Mouse (Mus musculus): ENCODE results near the gene Barhl2.

Barhl2 gene

GRCm38 (mm10) chr5:106415734-106416133 is 42.2 kb downstream of the Barhl2 start:
- DNase-seq (ENCODE audit: low read depth): no peak

DNA sequence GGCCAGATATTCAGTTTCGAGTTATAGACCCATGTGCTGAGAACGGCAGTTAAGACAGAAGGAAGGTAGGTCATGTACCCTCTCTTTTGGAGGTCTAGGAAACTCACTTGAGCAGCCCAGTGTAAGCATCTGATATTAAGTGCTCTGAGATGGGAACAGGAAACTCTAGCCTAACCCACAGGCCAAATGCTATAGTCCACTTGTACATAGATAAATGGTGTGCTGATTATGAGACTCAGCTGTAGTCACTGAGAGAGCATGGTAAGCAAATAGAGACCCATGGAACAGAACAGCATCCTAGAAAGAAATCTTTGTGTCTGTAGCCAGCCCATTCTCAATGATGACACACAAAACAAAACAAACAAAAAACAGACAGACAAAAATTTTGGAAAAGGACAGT is 55.2 kb downstream of the Barhl2 start:
- no peak for DNase-seq (ENCODE audit: low read depth)

All from NIH3T3 (cell line).